Mouse (Mus musculus): ENCODE results near the gene Map3k6. TPM values are rescaled to one million over a fixed set of nuclear protein-coding genes. Genes with fewer than 3 reads are reported as not detected.

Map3k6 gene
- polyA plus RNA-seq, 1 experiment = 4.5 TPM

- no peak overlapping the region for H3K27ac ChIP-seq (ENCODE audit: insufficient read depth, low read length)
- peaks cover 3% of the 10 kb centered on the region for H3K4me1 ChIP-seq (ENCODE audit: control insufficient read depth, insufficient read depth, low read length)
- no peak for TF ChIP-seq CTCF (IDR thresholded peaks at IDR 0.05; ENCODE audit: borderline replicate concordance, insufficient read depth, low read length)
- TF ChIP-seq POLR2A (IDR thresholded peaks at IDR 0.05; ENCODE audit: low read depth, low read length) = no peak
Observed at GRCm38 (mm10) chr4:133244289-133244688, 3.7 kb downstream of the Map3k6 start.

GRCm38 (mm10) chr4:133247072-133247471, 6.5 kb downstream of the Map3k6 start:
- Histone ChIP-seq H3K27ac (ENCODE audit: insufficient read depth, low read length) (no peak overlapping the region), H3K4me3 (ENCODE audit: insufficient read depth, low read length) (no peak overlapping the region), H3K4me1 (ENCODE audit: control insufficient read depth, insufficient read depth, low read length) (peaks cover 2% of the 10 kb centered on the region)
- TF ChIP-seq CTCF (IDR thresholded peaks at IDR 0.05; ENCODE audit: borderline replicate concordance, insufficient read depth, low read length) (no peak), POLR2A (IDR thresholded peaks at IDR 0.05; ENCODE audit: low read depth, low read length) (no peak)

More at GRCm38 (mm10) chr4:133244289-133244688, 3.7 kb downstream of the Map3k6 start:
- H3K4me3 ChIP-seq (ENCODE audit: insufficient read depth, low read length) = no peak overlapping the region

- H3K27ac ChIP-seq (ENCODE audit: insufficient read depth, low read length) = no peak overlapping the region
- no peaks in the 10 kb centered on the region for H3K4me1 ChIP-seq (ENCODE audit: control insufficient read depth, insufficient read depth, low read length)
- no peak for TF ChIP-seq POLR2A (IDR thresholded peaks at IDR 0.05; ENCODE audit: low read depth, low read length)
- TF ChIP-seq CTCF (IDR thresholded peaks at IDR 0.05; ENCODE audit: borderline replicate concordance, insufficient read depth, low read length) = no peak
- H3K4me3 ChIP-seq (ENCODE audit: insufficient read depth, low read length) = no peak overlapping the region
Observed at GRCm38 (mm10) chr4:133247806-133248449, 7.3 kb downstream of the Map3k6 start.

- Histone ChIP-seq H3K27ac (ENCODE audit: insufficient read depth, low read length) (no peak overlapping the region), H3K4me1 (ENCODE audit: control insufficient read depth, insufficient read depth, low read length) (no peaks in the 10 kb centered on the region), H3K4me3 (ENCODE audit: insufficient read depth, low read length) (no peak overlapping the region)
- TF ChIP-seq POLR2A (IDR thresholded peaks at IDR 0.05; ENCODE audit: low read depth, low read length) = no peak
- 0 out of 2 replicates have a peak, but pooled peaks have one; percentile 30 for TF ChIP-seq CTCF (IDR thresholded peaks at IDR 0.05; ENCODE audit: borderline replicate concordance, insufficient read depth, low read length)
Observed at GRCm38 (mm10) chr4:133250609-133251008, 10.0 kb downstream of the Map3k6 start.

GRCm38 (mm10) chr4:133251214-133251613, 10.6 kb downstream of the Map3k6 start:
- Histone ChIP-seq H3K27ac (ENCODE audit: insufficient read depth, low read length) (no peak overlapping the region), H3K4me1 (ENCODE audit: control insufficient read depth, insufficient read depth, low read length) (no peaks in the 10 kb centered on the region), H3K4me3 (ENCODE audit: insufficient read depth, low read length) (no peak overlapping the region)
- TF ChIP-seq POLR2A (IDR thresholded peaks at IDR 0.05; ENCODE audit: low read depth, low read length) = no peak
- TF ChIP-seq CTCF (IDR thresholded peaks at IDR 0.05; ENCODE audit: borderline replicate concordance, insufficient read depth, low read length) = no peak

GRCm38 (mm10) chr4:133252089-133252488, 11.5 kb downstream of the Map3k6 start:
- H3K4me3 ChIP-seq (ENCODE audit: insufficient read depth, low read length) = no peak overlapping the region
- no peak for TF ChIP-seq CTCF (IDR thresholded peaks at IDR 0.05; ENCODE audit: borderline replicate concordance, insufficient read depth, low read length)
- no peak for TF ChIP-seq POLR2A (IDR thresholded peaks at IDR 0.05; ENCODE audit: low read depth, low read length)
- H3K27ac ChIP-seq (ENCODE audit: insufficient read depth, low read length) = no peak overlapping the region
- no peaks in the 10 kb centered on the region for H3K4me1 ChIP-seq (ENCODE audit: control insufficient read depth, insufficient read depth, low read length)

- no peak for TF ChIP-seq POLR2A (IDR thresholded peaks at IDR 0.05; ENCODE audit: low read depth, low read length)
- no peak for TF ChIP-seq CTCF (IDR thresholded peaks at IDR 0.05; ENCODE audit: borderline replicate concordance, insufficient read depth, low read length)
- H3K27ac ChIP-seq (ENCODE audit: insufficient read depth, low read length) = no peak overlapping the region
- no peaks in the 10 kb centered on the region for H3K4me1 ChIP-seq (ENCODE audit: control insufficient read depth, insufficient read depth, low read length)
- H3K4me3 ChIP-seq (ENCODE audit: insufficient read depth, low read length) = no peak overlapping the region
Observed at GRCm38 (mm10) chr4:133253412-133253811, 12.8 kb downstream of the Map3k6 start.

- Histone ChIP-seq H3K4me3 (ENCODE audit: insufficient read depth, low read length) (no peak overlapping the region), H3K27ac (ENCODE audit: insufficient read depth, low read length) (no peak overlapping the region), H3K4me1 (ENCODE audit: control insufficient read depth, insufficient read depth, low read length) (no peaks in the 10 kb centered on the region)
- TF ChIP-seq CTCF (IDR thresholded peaks at IDR 0.05; ENCODE audit: borderline replicate concordance, insufficient read depth, low read length) = no peak
- TF ChIP-seq POLR2A (IDR thresholded peaks at IDR 0.05; ENCODE audit: low read depth, low read length) = no peak
Observed at GRCm38 (mm10) chr4:133255392-133255791, 14.8 kb downstream of the Map3k6 start.

GRCm38 (mm10) chr4:133256820-133257219, 16.2 kb downstream of the Map3k6 start:
- no peak for TF ChIP-seq CTCF (IDR thresholded peaks at IDR 0.05; ENCODE audit: borderline replicate concordance, insufficient read depth, low read length)
- Histone ChIP-seq H3K4me3 (ENCODE audit: insufficient read depth, low read length) (no peak overlapping the region), H3K27ac (ENCODE audit: insufficient read depth, low read length) (no peak overlapping the region), H3K4me1 (ENCODE audit: control insufficient read depth, insufficient read depth, low read length) (no peaks in the 10 kb centered on the region)

GRCm38 (mm10) chr4:133257230-133257629, 16.6 kb downstream of the Map3k6 start:
- H3K27ac ChIP-seq (ENCODE audit: insufficient read depth, low read length) = no peak overlapping the region
- H3K4me1 ChIP-seq (ENCODE audit: control insufficient read depth, insufficient read depth, low read length) = no peaks in the 10 kb centered on the region
- TF ChIP-seq POLR2A (IDR thresholded peaks at IDR 0.05; ENCODE audit: low read depth, low read length) = no peak
- TF ChIP-seq CTCF (IDR thresholded peaks at IDR 0.05; ENCODE audit: borderline replicate concordance, insufficient read depth, low read length) = no peak
- no peak overlapping the region for H3K4me3 ChIP-seq (ENCODE audit: insufficient read depth, low read length)
